Mouse (Mus musculus) adrenal gland, adult 18-20 months (tissue): Measurements from ENCODE around the gene Tmem106c. TPM values are rescaled to one million over a fixed set of nuclear protein-coding genes. Genes with fewer than 3 reads are reported as not detected.

Experiments
- DNase-seq, 2 experiments: peaks; one replicate each; pipeline ENCODE4 v3.0.0; 2021 to 2022; ENCODE audit warnings: low spot score in 2 of 2
- total RNA-seq, 2 experiments: library from RNA; stranded (reverse); gene quantifications; 1 replicate in 1 of 2; 2 replicates in 1 of 2; pipeline ENCODE4 v1.2.3; 2021

Gene Tmem106c
- total RNA-seq, 2 experiments from 2014 or later, result 58.7 to 65.1 TPM

DNA sequence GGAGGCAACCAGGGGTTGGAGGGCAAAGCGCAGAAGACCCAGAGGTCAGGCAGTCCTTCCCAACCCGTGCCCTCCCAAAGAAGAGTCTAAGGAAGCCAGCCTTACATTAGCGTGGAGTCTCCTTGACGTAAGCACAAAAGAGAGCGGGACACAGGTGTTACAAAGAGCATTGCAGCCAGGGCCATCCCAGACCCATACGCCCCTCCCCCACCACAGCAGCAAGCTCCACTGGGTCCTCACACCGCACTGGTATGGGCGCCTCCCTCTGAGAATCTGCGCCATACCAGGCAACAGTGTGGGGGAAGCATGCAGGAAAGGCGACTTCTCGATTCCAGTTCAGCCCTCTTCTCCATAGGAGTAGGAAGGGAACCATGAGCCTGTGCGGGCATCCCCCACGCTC, 35.5 kb downstream of the Tmem106c start:
- no peak for DNase-seq

DNA sequence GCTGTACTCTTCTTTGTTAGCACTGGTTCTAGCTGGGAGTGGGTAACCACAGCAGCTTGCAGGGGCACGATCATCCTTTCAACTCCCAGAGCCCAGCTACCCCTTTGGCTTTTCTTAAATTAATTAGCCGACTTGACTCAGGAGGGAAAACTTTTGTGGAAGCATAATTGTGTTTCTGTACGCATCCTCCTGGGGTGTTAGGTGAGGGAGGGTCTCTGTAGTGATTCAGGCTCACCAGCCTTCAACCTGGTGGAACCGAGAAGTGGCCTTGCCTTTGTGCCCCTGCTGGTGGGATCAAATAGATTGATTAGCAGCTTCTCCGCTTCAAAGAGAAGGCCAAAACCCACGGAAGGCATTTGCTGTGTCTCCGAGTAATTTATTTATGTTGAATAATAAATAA, 36.0 kb downstream of the Tmem106c start:
- DNase-seq, result no peak

DNA sequence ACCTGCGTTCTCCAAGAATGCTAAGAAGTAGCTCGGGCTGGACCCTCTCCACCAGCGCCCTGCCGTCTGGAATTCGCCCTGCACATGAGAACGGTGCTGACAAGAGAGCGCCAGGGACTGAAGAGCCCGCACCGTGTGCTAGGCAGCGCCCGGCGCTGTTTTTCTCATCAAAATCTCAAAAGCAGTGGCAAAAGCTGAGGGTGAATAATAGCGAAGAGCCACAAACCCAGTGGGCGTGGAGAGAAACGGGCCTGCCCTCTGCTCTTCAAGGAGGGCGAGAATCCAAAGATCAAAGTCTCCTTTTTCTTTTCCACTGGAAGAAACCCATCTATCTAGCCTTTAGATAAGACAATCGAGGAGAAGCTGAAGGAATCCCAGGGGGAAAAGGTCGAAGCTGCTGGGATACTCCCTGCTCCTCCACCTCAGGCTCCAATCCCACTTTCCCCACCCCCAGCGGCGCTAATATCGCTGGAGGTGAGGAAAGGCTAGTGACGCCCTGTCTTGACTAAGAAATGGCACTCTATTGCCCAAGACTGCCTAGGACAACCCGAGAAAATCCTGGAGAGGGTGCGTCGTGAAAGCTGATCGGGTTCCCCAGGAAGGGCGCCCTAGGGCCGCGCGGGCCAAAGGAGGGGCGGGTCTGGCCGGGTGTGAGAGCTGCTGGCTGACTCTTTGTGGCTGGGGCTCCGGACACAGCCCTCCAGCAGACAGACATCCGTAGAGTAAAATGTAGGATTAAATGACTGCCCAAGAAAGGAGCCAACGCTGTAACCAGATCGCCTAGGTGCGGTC, 37.5 kb downstream of the Tmem106c start:
- no peak for DNase-seq

DNA sequence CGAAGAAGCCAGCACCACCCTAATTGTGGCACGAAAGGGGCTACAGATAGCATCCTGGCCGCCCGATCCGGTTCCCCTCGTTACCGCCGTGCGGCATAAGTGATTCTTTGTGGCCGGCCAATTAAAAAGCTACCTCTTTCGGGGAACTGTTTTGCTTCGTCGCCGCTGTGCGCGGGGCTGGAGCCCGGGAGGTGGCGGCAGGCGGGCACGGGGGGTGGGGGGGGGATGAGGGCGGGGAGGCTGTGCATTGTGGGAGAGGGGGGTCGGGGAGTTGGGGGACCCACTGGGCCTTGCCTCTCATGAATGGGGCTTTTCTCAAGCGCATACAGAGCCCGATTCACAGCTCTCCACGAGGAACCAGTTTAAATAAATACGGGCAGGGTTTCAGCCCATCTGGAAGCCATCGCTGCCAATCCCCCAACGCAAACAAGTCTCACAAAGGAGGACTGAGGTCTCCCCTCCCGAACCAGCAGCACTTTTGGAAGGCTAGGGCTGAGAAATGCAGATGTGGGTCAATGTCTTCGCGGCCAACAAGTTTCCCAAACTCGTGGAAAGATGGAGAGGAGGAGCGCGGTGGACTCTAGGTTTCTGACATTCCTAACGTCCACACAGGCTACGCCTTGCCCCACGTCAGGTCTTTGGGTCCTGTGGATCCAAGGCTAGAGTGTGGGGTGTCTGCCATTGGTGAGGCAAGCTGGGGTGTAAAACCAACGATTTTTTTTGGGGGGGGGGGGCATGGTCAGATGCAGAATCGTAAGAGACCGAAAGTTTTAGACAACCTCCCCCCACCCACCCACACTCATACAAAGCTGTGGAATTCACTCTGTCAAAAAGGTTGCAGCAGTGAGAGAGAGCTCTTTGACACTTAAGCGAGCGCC, 38.4 kb downstream of the Tmem106c start:
- DNase-seq, result no peak

DNA sequence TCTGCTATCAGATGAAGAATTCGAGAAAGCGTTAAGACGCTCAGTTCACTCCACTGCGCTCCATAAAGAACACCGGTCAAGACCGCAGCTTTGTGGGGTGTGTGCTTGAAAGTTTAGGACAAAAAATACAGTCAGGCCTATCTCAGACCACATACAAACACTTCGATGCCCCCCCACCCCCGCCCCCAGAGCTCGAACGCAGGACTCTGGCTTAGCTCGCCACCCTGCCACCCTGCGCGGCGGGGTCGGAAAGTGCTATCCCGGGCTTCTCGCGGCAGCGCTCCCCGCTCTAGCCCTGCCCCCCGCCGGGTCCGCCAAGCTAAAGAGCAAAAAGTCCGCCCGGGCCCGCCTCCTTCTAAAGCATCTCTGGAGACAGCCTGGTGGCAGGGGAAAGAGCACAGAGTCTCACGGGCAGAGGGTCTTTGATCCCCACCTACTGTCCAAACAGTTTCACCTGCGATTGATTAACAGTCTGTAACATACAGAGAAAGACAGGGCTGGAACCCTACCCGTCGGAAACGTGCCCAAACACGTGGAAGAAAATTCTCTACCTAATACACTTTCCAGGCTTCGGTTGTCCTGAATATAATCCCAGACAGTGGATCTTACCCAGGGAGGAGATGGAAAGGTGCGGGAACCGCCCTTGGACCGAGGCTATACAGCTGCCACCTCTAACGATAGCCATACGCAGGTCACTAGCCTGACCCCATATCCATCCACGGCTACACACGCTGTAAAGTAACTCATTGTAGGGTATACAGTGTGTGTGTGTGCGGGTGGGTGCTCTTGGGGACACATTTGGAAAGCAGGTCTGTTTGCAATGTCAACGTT, 39.2 kb downstream of the Tmem106c start:
- no peak for DNase-seq

DNA sequence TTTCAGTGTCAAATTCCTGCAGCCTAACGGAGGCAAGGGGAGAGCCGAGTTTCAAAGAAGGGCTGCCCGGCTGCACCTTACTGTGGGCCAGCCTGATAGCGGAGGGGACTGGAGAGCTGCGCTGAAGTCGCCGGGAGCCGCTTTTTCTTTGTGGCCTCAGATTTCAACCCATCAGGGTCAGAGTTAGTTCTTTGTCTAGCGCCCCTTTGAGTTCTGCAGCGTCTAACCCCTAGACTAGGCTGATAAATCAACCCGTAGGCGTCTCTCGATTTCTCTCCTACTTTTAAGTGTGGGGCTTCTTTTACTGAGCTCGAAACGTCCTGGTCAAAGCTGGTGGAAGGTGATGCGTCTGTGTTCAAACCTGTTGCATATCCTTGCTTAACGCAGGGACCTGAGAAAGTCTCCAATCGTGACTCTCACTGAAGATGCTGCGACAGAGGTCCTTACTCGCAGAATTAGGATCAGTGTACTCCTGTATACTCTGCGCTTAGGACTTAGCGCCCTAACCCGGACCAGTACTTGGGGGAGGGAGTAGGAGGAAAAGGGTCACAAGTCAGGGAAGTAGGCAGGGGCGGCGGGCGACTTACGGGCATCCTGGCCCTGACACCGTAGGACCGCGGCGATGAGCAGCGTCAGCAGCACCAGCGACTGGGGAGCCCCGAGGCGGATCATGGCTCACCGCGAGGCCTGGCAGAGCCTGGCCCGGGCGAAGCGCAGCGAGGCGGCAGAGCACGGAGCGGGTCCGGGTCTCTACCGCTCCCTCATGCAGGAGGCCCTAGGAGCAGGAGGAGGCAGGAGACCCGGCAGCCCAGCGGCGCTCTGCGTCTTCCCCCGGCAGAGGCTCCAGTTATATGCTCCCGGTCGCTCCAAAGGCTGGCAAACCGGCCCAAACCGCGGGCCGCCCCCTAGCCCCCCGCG, 40.1 kb downstream of the Tmem106c start, which contains the start of gene Col2a1:
Col2a1 (minus strand) TSS at position 874 of the 918 bp plus-strand sequence.
- no peak for DNase-seq

DNA sequence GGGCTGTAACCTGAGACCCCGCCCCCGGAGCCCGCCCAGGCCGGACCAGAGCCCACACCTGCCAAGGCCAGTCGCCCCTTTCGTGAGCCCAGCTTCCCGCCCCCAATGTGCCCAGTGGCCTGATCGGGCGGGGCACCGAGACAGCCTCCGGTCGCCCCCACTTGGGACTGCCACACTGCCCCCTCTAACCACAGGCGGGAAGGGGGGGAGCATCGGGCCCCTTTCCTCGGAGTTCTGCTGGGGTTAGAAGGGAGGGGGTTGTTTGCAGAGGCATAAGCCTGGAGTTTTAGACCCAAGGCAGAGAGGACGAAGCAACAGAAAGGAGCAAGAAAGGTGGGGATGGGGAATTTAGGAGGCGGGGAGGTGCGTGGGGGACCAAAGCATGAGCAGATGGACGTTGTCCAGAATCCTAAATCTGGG, 40.8 kb downstream of the Tmem106c start:
- DNase-seq, result no peak

DNA sequence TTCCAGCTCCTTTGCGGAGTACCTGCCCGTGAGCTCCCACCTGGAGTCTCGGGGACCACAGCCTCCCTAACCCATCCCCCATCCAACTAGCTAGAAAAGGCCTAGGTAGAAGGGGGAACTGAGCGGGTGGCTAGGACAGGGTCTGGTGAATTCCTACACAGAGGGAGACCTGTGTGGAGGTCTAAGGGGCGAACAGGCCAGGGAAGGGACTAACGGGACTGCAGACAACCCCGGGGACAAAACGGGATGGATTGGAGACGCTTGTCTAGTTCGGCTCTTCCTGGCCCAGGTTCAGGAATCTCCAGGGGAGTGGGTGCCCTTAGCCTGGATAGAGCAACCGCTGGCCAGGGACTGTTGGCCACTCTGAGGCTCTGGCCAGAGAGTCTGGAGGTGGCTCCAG, 41.2 kb downstream of the Tmem106c start:
- no peak for DNase-seq

DNA sequence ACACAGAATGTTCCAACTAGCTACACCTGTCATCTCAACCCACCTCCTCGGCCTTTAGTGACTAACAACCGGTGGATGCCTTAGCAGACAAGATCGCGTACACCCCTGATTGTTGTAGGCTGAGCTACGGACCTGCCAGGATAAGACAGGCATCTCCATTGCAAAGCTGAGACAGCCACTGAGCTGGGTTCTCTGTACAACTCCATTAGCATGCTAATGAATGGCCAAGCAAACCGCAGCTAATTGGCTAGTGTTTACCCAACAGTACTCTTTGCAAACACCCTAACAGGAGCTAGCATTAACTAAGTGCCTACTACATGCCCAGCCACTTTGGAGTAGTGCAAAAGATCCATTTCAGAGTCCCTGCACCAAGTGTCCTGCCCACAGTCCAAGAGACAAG, 48.8 kb downstream of the Tmem106c start:
- DNase-seq, result no peak

DNA sequence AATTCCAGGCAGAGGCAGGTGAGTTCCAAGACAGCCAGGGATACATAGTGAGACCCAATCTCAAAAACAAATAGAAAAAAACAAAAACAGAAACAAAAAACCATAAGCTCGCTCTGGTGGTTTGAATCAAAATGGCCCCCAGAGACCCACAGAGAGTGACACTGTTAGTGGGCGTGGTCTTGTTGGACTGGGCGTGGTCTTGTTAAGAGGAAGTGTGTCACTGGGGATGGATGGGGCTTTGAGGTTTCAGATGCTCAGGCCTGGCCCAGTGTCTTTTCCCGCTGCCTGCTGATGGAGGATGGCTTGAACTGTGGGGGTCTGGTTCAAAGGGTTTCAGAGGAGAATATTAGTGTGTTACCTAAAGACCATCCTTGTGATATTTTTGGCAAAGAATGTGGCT, 53.9 kb downstream of the Tmem106c start:
- no peak for DNase-seq

DNA sequence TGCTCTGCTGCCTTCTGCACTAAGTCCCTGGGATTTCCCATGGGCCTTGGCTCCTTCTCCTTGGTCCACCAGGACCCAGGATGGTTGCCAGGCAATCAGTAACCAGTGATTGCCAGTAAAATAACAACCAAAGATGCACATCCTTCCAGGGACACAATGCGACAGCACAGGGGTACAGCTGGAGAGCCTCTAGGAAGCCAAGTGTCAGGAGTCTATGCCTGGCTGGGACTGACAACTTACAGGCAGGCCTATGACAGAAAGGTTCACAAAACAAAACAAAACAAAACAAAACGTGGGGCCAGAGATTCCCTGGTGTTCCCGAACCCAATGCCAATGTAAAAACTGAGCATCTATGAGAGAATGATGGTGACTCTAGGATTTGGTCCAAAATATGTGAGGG, 55.0 kb downstream of the Tmem106c start:
- DNase-seq, result no peak

Other genes with a start within 250 kb of the Tmem106c start
- gene Endou, start 232.9 kb upstream of the Tmem106c start, total RNA-seq, result 1 to 10 TPM in 1 of 2 experiments, under 1 TPM in 1; 0.30 to 1.2 TPM
- 10 to 100 TPM; 13.2 to 25.2 TPM for gene Rapgef3, start 196.2 kb upstream of the Tmem106c start, total RNA-seq
- gene Slc48a1, start 185.7 kb upstream of the Tmem106c start, total RNA-seq, result 100 to 1,000 TPM; 114 to 139 TPM
- gene Hdac7, start 119.7 kb upstream of the Tmem106c start, total RNA-seq, result 10 to 100 TPM; 29.7 to 55.2 TPM
- gene Vdr, start 53.6 kb upstream of the Tmem106c start, total RNA-seq, result 10 to 100 TPM in 1 of 2 experiments, 1 to 10 TPM in 1; 6.3 to 21.2 TPM
- not detected for gene Col2a1, start 40.5 kb downstream of the Tmem106c start, total RNA-seq
- gene Pfkm, start 128.4 kb downstream of the Tmem106c start, total RNA-seq, result 10 to 100 TPM; 71.0 to 86.3 TPM
- gene Senp1, start 129.5 kb downstream of the Tmem106c start, total RNA-seq, result 10 to 100 TPM; 16.3 to 16.9 TPM
- gene Asb8, start 201.4 kb downstream of the Tmem106c start, total RNA-seq, result 10 to 100 TPM; 38.1 to 41.2 TPM
- 1 to 10 TPM in 1 of 2 experiments, under 1 TPM in 1; 0.83 to 1.1 TPM for gene Ccdc184, start 203.0 kb downstream of the Tmem106c start, total RNA-seq
- gene Olfr288, start 231.3 kb downstream of the Tmem106c start, total RNA-seq, result not detected